Mouse (Mus musculus) leukemia stem cell, adult 10-12 weeks (primary cell): ENCODE results near the gene Myof. TPM values are rescaled to one million over a fixed set of nuclear protein-coding genes. Genes with fewer than 3 reads are reported as not detected.

Experiments used
- polyA plus RNA-seq: library from polyadenylated mRNA; stranded (reverse); fragments of >175 nt; gene quantifications from 2 replicates; pipeline ENCODE4 v1.2.3, GENCODE M21; 2012; ENCODE audit warnings: low replicate concordance

Gene Myof
- polyA plus RNA-seq: 1.4 and 3.9 TPM in 2 replicates

GRCm38 (mm10) chr19:38043281-38043981, at the start of gene Myof:
Myof (minus strand) TSS chr19:38043577.

DNA sequence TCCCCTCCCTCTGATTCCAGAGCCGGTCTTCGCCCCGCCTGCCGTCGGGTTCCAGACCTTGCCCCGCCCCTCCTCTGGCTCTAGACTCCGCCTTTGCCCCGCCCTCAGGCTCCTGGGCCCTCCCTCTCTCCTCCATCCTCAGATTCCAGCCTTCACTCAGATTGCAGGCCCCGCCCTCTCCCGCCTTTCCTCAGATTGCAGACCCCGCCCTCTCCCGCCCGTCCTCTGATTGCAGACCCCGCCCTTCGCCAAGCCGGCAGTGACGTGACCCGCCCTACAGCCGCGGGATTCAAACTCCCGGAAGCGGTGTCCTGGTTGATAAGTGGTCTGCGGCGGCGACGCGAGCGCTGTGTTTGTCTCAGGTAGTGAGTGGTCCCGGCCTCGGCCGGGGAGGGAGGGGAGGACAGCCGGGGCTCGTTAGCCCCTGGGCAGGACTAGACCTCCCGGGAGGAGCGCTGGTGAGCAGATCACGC, 11.4 kb upstream of the Myof start, which contains the start of gene Cep55:
Gene Cep55 (plus strand): TSS at position 292 of the 473 bp plus-strand sequence.

Other genes starting within 250 kb of the Myof start
- gene Cep55, start 11.4 kb upstream of the Myof start, polyA plus RNA-seq: 0.28 and 0.70 TPM in 2 replicates
- gene Ffar4, start 53.5 kb upstream of the Myof start, polyA plus RNA-seq: not detected in 2 replicates
- not detected in 2 replicates for gene Rbp4, start 81.7 kb upstream of the Myof start, polyA plus RNA-seq
- gene Pde6c, start 89.2 kb upstream of the Myof start, polyA plus RNA-seq: not detected in 2 replicates
- gene Fra10ac1, start 180.6 kb upstream of the Myof start, polyA plus RNA-seq: 3.9 and 10.4 TPM in 2 replicates
- gene Lgi1, start 221.0 kb upstream of the Myof start, polyA plus RNA-seq: not detected in 2 replicates